In the genomic region with DNA sequence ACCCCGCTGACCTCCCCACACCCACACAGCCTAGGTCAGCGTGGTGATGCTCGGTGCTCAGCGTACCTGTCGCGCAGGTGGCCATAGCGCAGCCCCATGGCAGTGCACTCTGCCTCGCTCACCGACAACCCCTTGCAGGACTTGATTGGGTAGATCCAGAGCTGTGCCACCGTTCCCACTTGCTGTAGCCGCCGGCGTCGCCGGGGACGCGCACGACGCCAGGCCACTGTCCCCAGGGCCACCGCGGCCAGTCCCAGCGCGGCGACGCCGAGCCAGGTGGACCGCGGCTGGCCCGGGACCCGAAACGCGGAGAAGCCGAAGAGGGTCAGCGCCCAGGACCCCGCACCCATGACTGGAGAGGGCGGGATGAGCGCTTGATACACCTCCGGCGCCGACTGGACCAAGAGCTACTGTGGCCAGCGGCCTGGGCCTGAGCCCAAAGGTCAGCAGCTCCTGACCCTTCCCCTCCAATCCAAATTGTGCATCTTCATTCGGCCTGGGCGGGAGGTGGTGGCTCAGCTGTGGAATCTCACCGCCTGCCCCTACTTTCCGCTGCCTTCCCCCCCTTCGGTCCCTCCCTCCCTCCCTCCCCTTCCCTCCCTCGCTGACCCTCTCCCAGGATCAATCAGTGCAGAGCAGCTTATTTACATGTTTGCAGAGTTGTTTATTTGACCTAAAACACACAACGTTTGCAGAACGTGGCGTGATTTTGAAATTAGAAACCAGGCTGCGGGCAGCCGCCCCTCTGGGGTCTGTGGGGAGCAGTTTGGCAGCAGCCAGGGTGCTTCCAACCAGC, we compare ENCODE assay signal across 8 mouse cellular contexts. TPM values are rescaled to one million over a fixed set of nuclear protein-coding genes. Genes with fewer than 3 reads are reported as not detected.
DNase-seq lines count a peak whose midpoint lies in the region; ATAC-seq and TF ChIP-seq lines count a peak whose summit lies in the region.

Gene Marc1 (minus strand): TSS at position 534 of the 796 bp plus-strand sequence.

- peak within 1 kb of the TSS; percentile 90 for H3K4me2 ChIP-seq in hindbrain, embryonic 16.5 days (ENCODE audit: low read length)
- peak within 1 kb of the TSS; percentile 69 for H3K4me2 ChIP-seq in liver, embryonic 11.5 days
- peak within 1 kb of the TSS; percentile 61 for H3K4me2 ChIP-seq in stomach, embryonic 16.5 days (ENCODE audit: low read depth, low read length)

- H3K36me3 ChIP-seq in ES-Bruce4 (ENCODE audit: control insufficient read depth, insufficient read depth, low read length, poor library complexity, severe bottlenecking): no peaks in the 10 kb centered on the region
- 0 out of 2 replicates have a peak, but pooled peaks cover 3% of the 10 kb centered on the region for H3K36me3 ChIP-seq in hindbrain, embryonic 16.5 days (ENCODE audit: control insufficient read depth, insufficient read depth, low read length)
- no peaks in the 10 kb centered on the region for H3K36me3 ChIP-seq in liver, embryonic 11.5 days (ENCODE audit: control insufficient read depth, insufficient read depth, low read length)
- H3K36me3 ChIP-seq in stomach, embryonic 16.5 days (ENCODE audit: control insufficient read depth, insufficient read depth, low read length): no peaks in the 10 kb centered on the region

- TF ChIP-seq POLR2A in ES-Bruce4 (IDR thresholded peaks at IDR 0.05; ENCODE audit: insufficient read depth, low read length): no peak

- H3K4me3 ChIP-seq in ES-Bruce4 (ENCODE audit: low read depth, low read length): peak within 1 kb of the TSS; percentile 49
- peak within 1 kb of the TSS; percentile 55 for H3K4me3 ChIP-seq in brown adipose tissue, adult 24 weeks (ENCODE audit: insufficient read depth, low read depth, low read length)
- peak within 1 kb of the TSS; percentile 41 for H3K4me3 ChIP-seq in hindbrain, embryonic 16.5 days (ENCODE audit: low read length)
- H3K4me3 ChIP-seq in liver, embryonic 11.5 days (ENCODE audit: low read depth, low read length): peak within 1 kb of the TSS; percentile 39
- H3K4me3 ChIP-seq in stomach, embryonic 16.5 days (replicated peaks; ENCODE audit: low read length): peak within 1 kb of the TSS; percentile 38

- no peak for TF ChIP-seq CTCF in ES-Bruce4 (IDR thresholded peaks at IDR 0.05; ENCODE audit: low read depth, low read length)

- H3K9me3 ChIP-seq in ES-Bruce4 (replicated peaks; ENCODE audit: control insufficient read depth, insufficient read depth, low read length, poor library complexity, severe bottlenecking): no peaks in the 10 kb centered on the region
- no peaks in the 10 kb centered on the region for H3K9me3 ChIP-seq in hindbrain, embryonic 16.5 days (ENCODE audit: control insufficient read depth, low read length)
- H3K9me3 ChIP-seq in liver, embryonic 11.5 days (ENCODE audit: control insufficient read depth, low read length): no peaks in the 10 kb centered on the region
- H3K9me3 ChIP-seq in stomach, embryonic 16.5 days (replicated peaks; ENCODE audit: control insufficient read depth, low read length): no peaks in the 10 kb centered on the region

- no peaks in the 10 kb centered on the region for H3K27me3 ChIP-seq in ES-Bruce4 (ENCODE audit: control insufficient read depth, insufficient read depth, low read length, poor library complexity, severe bottlenecking)
- peaks cover 7% of the 10 kb centered on the region; the same call in 1 of the 2 replicates for H3K27me3 ChIP-seq in hindbrain, embryonic 16.5 days (replicated peaks; ENCODE audit: control insufficient read depth, insufficient read depth, low read length)
- peaks cover 15% of the 10 kb centered on the region for H3K27me3 ChIP-seq in liver, embryonic 11.5 days (replicated peaks; ENCODE audit: control insufficient read depth, insufficient read depth, low read length)
- H3K27me3 ChIP-seq in stomach, embryonic 16.5 days (ENCODE audit: control insufficient read depth, insufficient read depth, low read length): peaks cover 16% of the 10 kb centered on the region

- 8% methylated on average over 52 of the region's 52 CpGs for WGBS in hindbrain, embryonic 16.5 days
- 14% methylated on average over 52 of the region's 52 CpGs for WGBS in liver, embryonic 11.5 days
- WGBS in stomach, embryonic 16.5 days: 5% methylated on average over 52 of the region's 52 CpGs

- H3K4me1 ChIP-seq in ES-Bruce4 (ENCODE audit: control insufficient read depth, insufficient read depth, low read length): no peaks in the 10 kb centered on the region
- peaks cover 21% of the 10 kb centered on the region for H3K4me1 ChIP-seq in brown adipose tissue, adult 24 weeks (ENCODE audit: control insufficient read depth, insufficient read depth, insufficient read length, low read length)
- H3K4me1 ChIP-seq in hindbrain, embryonic 16.5 days (ENCODE audit: control insufficient read depth, insufficient read depth, low read depth, low read length): peaks cover 9% of the 10 kb centered on the region
- peaks cover 14% of the 10 kb centered on the region for H3K4me1 ChIP-seq in liver, embryonic 11.5 days (replicated peaks; ENCODE audit: control insufficient read depth, insufficient read depth, low read length)
- peaks cover 16% of the 10 kb centered on the region for H3K4me1 ChIP-seq in stomach, embryonic 16.5 days (ENCODE audit: control insufficient read depth, insufficient read depth, low read length)

- ATAC-seq in hindbrain, embryonic 16.5 days: peak; percentile 50
- peak; percentile 25; the same call in 1 of the 2 replicates for ATAC-seq in liver, embryonic 11.5 days (replicated peaks; ENCODE audit: low FRiP score)
- peak; percentile 20; the same call in 1 of the 2 replicates for ATAC-seq in stomach, embryonic 16.5 days (ENCODE audit: insufficient read depth, low FRiP score)
- ATAC-seq in erythroid progenitor cell, adult 5-6 weeks (replicated peaks; ENCODE audit: low FRiP score, poor library complexity, severe bottlenecking): no peak

- DNase-seq in liver, embryonic 11.5 days (ENCODE audit: low spot score): no peak
- no peak for DNase-seq in urinary bladder, adult 18-20 months (ENCODE audit: low spot score in 2 of 2)
- no peak for DNase-seq in gastrocnemius, postnatal 4 days (ENCODE audit: low spot score in 2 of 2)

- H3K9ac ChIP-seq in ES-Bruce4 (ENCODE audit: low read depth, poor library complexity, severe bottlenecking): peak within 1 kb of the TSS; percentile 7; the same call in 1 of the 2 replicates
- peak within 1 kb of the TSS; percentile 62 for H3K9ac ChIP-seq in hindbrain, embryonic 16.5 days (ENCODE audit: low read depth, low read length)
- H3K9ac ChIP-seq in liver, embryonic 11.5 days (ENCODE audit: low read depth, low read length): 0 out of 2 replicates have a peak within 1 kb of the TSS, but pooled peaks have one; percentile 43
- H3K9ac ChIP-seq in stomach, embryonic 16.5 days (ENCODE audit: low read length): peak within 1 kb of the TSS; percentile 58

- no peak within 1 kb of the TSS for H3K27ac ChIP-seq in ES-Bruce4 (ENCODE audit: insufficient read depth, low read length)
- no peak within 1 kb of the TSS for H3K27ac ChIP-seq in brown adipose tissue, adult 24 weeks (replicated peaks; ENCODE audit: low read depth, low read length)
- H3K27ac ChIP-seq in hindbrain, embryonic 16.5 days (ENCODE audit: low read depth, low read length): no peak within 1 kb of the TSS
- no peak within 1 kb of the TSS for H3K27ac ChIP-seq in liver, embryonic 11.5 days (ENCODE audit: low read depth, low read length)
- H3K27ac ChIP-seq in stomach, embryonic 16.5 days (ENCODE audit: low read length): no peak within 1 kb of the TSS

- TF ChIP-seq EP300 in ES-Bruce4 (IDR thresholded peaks at IDR 0.05; ENCODE audit: insufficient read depth, low read depth, low read length): no peak

RNA-seq across cellular contexts. Expression of gene Marc1, which starts in this region (rescaled TPM):
- polyA plus RNA-seq in ES-Bruce4 (2011; ENCODE audit: insufficient read depth, insufficient read length, low read depth, missing spikeins): not detected in 2 replicates
- 13.6 and 14.3 TPM in 2 replicates for polyA plus RNA-seq in brown adipose tissue, adult 24 weeks (2012; ENCODE audit: insufficient read depth, insufficient read length, missing spikeins)
- polyA plus RNA-seq in hindbrain, embryonic 16.5 days (2015; fragmentation: Nextera tagmentation; extraction: Ambion mirVana): 0.24 and 0.30 TPM in 2 replicates
- polyA plus RNA-seq in liver, embryonic 11.5 days (2014; fragmentation: Nextera tagmentation; extraction: Ambion mirVana): 3.9 and 5.1 TPM in 2 replicates
- 2.1 and 2.7 TPM in 2 replicates for polyA plus RNA-seq in stomach, embryonic 16.5 days (2015; fragmentation: Nextera tagmentation; extraction: Ambion mirVana)
- total RNA-seq in gastrocnemius, postnatal 4 days (2021): under 1 TPM in 1 of 2 experiments, not detected in 1; 0.83 TPM
- total RNA-seq in erythroid progenitor cell, adult 5-6 weeks (2015; ENCODE audit: low replicate concordance): 1.3 TPM in 1 of 2 replicates, not detected in the other
- 0.64 TPM in 1 of 2 replicates, not detected in the other for total RNA-seq in erythroid progenitor cell, adult 5-6 weeks (2017; ENCODE audit: low replicate concordance)

Comparison
In these comparisons a context has a peak if more than half of its experiments do, and no peak if none do; other contexts are left out.
1. Peak in ATAC-seq, H3K4me3 ChIP-seq, H3K9ac ChIP-seq and H3K4me2 ChIP-seq in hindbrain, embryonic 16.5 days; RNA of the gene not detected or under 1 TPM.
2. H3K9ac ChIP-seq: peak in every context shown above with its lines; median percentile 62 in hindbrain, embryonic 16.5 days; 58 in stomach, embryonic 16.5 days; 43 in liver, embryonic 11.5 days; 7 in ES-Bruce4.